Mouse (Mus musculus): ENCODE data around the gene Agap1. TPM values are rescaled to one million over a fixed set of nuclear protein-coding genes. Genes with fewer than 3 reads are reported as not detected.

Gene Agap1
- total RNA-seq, 2 experiments from 2014 or later, result 49.5 to 59.1 TPM

- no peak for DNase-seq
Observed at GRCm38 (mm10) chr1:89457126-89458031, 2.8 kb downstream of the Agap1 start.

DNA sequence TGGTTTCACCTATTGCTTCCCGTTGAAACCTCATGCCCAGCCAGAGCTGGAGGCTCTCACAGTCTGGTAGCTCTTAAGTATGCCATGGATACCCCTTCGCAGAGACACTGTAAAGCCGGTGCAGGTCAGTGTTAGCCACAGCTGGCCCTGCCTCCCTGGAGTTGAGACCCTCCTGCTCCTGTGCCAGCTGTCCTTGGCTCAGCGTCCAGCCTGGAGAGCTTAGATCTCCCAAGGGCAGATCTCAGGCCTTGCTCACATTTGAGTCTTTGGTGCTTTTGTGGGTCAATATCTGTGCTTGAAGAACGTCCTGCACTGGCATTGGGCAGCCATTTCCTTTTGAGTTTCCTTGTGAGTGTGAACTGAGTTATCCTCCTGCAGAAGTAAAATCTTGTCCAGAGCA lies 7.3 kb downstream of the Agap1 start:
- no peak for DNase-seq

DNA sequence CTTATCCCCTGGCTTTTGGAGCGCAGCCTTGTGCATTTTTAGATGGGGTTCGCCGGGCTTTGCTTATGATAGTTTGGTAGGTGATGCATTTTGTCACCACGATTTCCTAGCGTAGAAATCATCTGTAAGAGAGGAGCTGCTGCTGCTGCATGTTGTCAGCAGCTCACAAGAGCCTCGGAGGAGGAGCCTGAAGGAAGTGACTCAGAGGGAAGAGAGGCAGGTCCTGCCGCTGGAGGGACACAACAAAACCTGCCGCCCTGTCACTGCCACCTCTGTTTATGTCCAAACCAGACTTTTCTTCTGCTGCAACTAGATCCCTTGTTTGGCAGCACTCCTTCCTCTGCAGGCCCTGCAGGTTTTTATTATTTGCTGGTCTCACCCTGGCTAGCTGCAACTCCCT lies 8.5 kb downstream of the Agap1 start:
- DNase-seq, result no peak

GRCm38 (mm10) chr1:89465417-89466002 lies 10.9 kb downstream of the Agap1 start:
- DNase-seq, result no peak

DNA sequence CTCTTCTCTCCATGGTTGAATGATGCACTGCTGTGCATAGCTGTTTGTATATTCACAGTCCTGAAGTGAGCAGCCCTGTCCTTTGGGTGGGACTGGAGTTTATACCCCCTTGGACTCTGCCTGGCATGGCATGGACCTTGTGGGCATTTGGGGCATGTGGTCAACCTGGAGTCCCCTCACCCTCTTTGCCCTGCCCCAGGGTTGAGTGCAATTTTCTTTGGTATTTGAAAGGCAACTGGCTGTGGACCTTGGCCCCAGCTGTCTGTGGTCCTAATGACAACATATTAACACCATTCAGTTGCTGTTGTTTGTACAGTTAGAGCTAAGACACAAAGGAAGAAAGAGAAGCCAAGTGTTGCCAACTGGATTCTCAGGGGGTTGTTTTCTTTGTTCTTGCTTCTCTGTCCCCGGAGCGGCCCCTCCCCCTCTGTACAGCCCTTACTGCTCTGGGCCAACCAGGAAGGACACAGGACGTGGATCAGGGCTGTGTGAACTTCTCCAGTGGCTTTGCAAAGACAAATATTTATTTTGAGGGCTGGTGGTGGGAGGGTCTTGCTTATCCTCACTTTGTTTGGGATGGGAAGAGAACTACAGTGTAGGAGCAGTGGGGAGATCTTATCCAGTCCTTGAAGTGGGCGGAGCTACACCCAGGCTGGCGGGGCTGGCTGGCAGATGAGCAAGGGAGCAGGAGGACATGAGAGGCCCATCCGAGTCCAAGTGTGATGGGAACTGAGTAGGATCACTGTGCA lies 12.9 kb downstream of the Agap1 start:
- DNase-seq, result no peak

DNA sequence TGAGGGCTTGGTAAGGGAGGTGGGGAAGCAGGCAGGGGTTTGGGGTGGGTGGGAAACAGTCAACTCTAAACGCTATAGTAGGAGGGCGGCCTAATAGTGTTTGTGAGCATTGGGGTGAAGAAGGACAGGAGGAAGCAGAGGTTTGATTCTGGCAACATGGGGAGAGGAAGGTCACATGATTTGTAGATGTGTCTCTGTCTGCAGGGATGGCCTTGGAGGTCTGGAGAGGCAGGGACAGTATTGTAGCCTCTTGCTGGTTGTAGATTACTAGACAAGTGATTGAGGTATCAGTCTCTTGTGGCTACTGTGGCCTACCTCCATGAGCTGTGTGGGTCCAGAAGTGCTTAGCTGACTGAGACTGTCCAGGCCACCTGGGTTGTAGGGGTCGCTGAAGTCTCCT lies 13.5 kb downstream of the Agap1 start:
- no peak for DNase-seq

DNA sequence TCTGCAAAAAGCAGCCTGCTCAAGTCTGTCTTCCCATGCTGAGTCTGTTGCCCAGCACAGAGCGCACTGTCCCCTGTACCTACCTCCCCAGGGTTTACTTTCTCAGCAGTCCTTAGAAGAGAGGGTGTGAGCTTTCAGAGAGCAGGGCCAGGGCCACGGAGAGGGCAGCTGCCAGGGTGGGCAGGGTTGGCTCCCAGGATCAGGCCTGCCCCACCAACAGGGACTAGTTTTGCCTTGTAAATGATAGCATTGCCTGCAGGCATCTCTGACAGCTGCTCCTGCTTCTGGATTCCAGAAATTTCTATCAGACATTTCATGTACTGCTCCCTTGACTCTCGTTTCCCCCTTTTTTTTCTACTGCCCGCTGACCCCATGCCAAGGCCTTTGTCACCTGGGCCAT lies 16.8 kb downstream of the Agap1 start:
- peak; percentile 15 for DNase-seq

GRCm38 (mm10) chr1:89471891-89472290 lies 17.3 kb downstream of the Agap1 start:
- no peak for DNase-seq

GRCm38 (mm10) chr1:89473946-89474345 lies 19.3 kb downstream of the Agap1 start:
- no peak for DNase-seq

DNA sequence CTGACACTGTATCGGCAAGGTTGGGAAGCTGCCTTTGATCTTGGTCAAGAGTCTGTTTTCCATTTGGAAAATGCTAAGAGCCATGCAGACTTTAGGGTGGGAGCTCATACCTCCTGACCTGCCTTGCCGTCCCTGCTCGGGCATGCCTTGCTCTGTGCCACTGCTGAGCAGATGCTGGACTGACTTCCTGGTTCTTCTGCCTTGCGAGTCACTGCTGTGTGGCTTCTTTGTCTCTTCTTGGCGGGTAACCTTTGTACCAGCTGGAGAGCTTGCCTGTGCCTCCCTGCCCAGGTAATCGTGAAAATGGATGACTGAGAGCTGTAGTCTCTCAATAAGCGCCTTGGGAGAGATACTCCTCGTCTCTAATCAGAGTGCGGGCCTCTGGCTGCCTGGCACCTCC lies 20.2 kb downstream of the Agap1 start:
- no peak for DNase-seq

DNA sequence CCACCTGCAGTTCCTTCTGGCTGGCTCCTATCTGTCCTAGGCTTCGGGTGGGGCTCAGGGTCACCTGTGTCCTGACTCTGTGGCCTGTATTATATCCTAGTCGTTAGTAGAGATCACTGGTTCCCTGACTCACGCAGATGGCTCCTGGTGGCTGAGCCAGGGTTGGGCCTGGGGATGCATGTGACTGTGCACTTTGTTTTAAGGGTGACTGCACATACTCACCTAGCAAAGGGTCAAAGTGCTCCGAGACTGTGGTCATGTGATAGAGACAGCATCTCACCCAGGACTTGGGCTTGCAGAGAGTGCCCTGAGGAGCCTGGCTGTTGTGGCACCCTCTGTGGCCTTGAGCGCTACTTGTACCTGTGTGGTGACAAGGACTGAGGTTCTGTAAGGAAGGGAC lies 22.4 kb downstream of the Agap1 start:
- DNase-seq, result no peak

- no peak for DNase-seq
Observed at GRCm38 (mm10) chr1:89478571-89479460, 24.2 kb downstream of the Agap1 start.

DNA sequence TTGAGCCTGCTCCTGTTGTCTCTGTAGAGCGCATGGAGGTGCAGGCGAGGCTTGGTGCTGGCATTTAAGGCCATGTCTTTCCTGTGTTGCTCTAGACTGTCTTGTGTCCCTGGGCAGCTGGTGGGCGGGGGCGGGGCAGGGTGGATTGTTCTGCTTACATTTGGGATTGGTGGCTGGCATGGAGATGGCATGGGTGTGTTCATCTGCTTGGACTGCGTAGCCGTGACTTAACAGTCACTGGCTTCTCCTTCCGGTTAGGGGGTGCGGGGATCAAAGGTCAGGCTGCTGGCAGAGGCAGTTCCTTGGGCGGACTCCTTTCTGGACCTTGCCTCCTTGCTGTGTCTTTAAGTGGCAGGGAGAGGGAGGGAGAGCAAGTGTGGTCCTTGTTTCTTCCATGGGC lies 26.5 kb downstream of the Agap1 start:
- no peak for DNase-seq

GRCm38 (mm10) chr1:89482812-89483211 lies 28.2 kb downstream of the Agap1 start:
- no peak for DNase-seq

DNA sequence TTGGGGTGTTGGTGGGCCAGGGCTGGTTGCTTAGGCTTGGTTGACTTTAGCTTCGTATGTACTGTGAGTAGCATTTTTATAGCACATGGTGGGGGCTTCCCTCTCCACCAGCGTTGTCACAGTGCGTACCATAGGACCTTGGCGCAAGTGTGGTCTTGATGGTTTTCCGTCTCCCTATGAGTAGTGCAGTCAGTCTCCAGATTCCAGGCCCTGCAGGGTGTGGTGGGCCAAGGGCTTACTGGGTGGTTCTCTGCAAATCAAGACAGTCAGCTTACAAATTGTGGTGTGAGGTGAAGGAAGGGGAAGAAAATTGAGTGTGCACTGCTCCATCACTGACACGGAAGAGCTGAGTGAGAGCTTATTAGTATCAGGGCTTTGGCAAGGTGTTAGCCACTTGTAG lies 32.3 kb downstream of the Agap1 start:
- no peak for DNase-seq

GRCm38 (mm10) chr1:89489111-89489971 lies 34.7 kb downstream of the Agap1 start:
- DNase-seq, result no peak

DNA sequence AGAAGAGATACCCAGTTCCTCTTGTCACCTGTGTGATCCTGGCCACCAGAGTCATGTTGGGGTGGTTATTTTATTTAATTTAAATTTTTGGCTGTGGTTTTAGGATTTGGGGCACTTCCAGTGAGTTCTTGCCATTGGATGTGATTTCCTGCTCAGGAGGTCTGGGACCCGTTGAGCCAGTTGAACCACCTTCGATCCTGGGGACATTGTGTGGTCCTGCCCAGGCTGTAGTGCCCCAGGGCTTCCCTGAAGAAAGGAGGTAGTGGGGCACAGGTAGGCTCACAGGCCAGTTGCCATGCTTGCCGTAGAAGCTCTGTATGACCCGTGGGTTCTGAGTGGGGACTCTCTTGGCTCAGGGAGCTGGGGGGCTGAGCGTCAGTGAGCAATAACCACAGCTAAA lies 38.6 kb downstream of the Agap1 start:
- no peak for DNase-seq

GRCm38 (mm10) chr1:89494816-89495215 lies 40.2 kb downstream of the Agap1 start:
- no peak for DNase-seq

DNA sequence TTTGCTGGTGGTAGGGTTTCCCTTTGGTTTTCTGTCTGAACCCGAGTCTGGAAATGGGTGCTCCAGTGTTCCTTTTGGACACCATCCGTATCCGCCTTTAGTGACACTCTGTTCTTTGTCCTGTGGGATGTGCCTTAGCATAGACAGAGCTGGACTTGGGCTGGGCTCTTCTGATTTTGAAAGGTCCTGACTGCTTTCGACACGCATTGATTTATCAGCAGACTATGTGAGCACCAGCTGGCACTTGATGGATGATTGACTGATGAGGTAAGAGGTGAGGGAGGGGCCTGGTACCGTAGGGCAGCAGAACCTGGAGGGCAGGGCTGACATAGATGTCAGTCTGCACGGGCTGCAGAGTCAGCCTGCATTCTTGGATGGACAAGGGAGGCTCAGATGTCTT lies 41.6 kb downstream of the Agap1 start:
- no peak for DNase-seq

- DNase-seq, result no peak
Observed at GRCm38 (mm10) chr1:89500925-89501324, 46.3 kb downstream of the Agap1 start.

- DNase-seq, result no peak
Observed at GRCm38 (mm10) chr1:89501346-89501745, 46.7 kb downstream of the Agap1 start.

Measured in gastrocnemius, postnatal 10 days (tissue).